Mouse (Mus musculus): ENCODE results near the gene Mien1.

The Mien1 gene

DNA sequence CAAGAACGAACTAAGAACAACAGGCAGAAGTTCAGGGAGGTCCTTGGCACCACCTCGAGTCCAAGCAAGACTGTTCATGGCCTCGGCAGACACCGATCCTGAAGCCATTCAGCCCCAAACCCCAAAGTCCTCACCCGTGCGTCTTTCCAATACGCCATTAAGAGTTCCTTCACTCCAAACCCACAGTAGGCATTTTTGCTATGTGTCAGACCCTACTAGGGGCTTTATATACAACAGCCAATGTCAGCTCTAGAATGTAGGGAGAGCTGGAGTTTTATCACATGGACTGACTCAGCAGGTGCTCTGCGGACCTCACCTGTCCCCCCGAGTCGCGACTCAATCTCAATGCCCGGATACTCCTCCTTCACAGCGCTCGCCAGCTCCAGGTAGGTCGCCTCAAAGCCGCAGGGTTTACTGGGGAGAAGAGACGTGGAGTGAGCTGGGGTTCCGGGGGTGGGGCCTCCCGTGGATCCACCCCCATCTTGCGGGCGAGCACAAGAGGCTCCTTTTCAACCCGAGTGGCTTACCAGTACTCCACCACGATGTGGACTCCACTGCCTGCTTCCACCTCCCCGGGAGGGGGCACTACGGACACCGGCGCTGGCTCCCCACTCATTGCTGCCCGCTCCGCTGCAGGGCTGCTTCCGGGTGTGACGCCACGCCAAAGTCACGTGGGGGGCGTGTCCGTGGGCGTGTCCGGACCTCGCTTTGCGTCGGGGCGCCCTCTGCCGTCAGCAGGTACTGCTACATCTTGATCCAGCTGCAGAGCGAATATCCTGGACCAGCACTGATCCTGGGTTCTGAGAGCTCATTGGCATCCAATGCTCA is at the start of gene Mien1:
Gene Mien1, minus strand, starts transcription at position 661 of the 828 bp plus-strand sequence.
- peak; percentile 98 for DNase-seq (ENCODE audit: low read depth, low spot score)

GRCm38 (mm10) chr11:98487526-98488040 is 48.8 kb upstream of the Mien1 start:
- DNase-seq (ENCODE audit: low read depth, low spot score), result peak; percentile 71

DNA sequence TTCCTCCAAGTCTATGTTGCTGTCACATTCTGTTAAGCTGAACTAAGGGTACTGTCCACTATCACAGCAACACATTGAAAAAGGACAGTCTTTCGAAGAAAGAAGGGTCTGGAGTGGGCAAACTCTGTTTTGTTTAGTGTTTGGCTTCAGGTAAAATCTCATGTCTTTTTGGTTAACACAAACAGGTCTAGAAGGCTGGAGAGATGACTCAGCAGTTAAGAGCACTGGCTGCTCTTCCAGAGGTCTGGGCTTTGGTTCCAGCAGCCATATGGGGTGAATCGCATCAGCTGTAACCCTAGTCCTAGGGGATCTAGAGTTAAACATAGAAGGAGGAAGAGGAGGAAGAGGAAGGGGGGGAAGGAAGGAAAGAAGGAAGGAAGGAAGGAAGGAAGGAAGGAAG is 47.0 kb upstream of the Mien1 start:
- no peak for DNase-seq (ENCODE audit: low read depth, low spot score)

GRCm38 (mm10) chr11:98482067-98482466 is 43.3 kb upstream of the Mien1 start:
- DNase-seq (ENCODE audit: low read depth, low spot score), result no peak

- DNase-seq (ENCODE audit: low read depth, low spot score), result peak; percentile 45
These were observed 42.4 kb upstream of the Mien1 start for GRCm38 (mm10) chr11:98481231-98481630.

DNA sequence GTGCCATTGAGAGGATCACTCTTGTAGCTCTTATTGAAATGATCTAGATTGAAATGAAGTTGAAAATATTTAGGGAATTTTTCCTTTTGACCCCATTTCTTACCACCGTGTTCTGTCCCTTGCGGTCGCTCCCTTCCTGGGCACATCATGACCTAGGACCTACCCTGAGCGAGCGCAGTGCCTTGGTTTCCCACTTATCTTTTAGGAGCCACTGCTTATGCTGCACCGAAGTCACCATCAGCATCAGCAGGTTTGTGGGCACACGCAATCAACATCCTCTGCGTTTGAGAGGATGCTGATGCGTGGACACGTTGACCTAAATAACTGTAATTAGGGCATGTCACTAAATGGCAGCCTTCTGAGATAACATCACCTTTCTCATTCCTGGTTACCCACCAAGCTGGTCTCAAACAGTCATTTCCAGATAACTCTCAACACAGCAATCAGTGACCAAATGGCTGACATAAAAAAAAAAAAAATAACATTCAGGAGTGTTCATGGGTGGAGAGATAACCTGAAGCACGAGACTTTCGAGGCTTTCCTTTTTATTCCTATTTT is 41.2 kb upstream of the Mien1 start:
- DNase-seq (ENCODE audit: low read depth, low spot score), result no peak

DNA sequence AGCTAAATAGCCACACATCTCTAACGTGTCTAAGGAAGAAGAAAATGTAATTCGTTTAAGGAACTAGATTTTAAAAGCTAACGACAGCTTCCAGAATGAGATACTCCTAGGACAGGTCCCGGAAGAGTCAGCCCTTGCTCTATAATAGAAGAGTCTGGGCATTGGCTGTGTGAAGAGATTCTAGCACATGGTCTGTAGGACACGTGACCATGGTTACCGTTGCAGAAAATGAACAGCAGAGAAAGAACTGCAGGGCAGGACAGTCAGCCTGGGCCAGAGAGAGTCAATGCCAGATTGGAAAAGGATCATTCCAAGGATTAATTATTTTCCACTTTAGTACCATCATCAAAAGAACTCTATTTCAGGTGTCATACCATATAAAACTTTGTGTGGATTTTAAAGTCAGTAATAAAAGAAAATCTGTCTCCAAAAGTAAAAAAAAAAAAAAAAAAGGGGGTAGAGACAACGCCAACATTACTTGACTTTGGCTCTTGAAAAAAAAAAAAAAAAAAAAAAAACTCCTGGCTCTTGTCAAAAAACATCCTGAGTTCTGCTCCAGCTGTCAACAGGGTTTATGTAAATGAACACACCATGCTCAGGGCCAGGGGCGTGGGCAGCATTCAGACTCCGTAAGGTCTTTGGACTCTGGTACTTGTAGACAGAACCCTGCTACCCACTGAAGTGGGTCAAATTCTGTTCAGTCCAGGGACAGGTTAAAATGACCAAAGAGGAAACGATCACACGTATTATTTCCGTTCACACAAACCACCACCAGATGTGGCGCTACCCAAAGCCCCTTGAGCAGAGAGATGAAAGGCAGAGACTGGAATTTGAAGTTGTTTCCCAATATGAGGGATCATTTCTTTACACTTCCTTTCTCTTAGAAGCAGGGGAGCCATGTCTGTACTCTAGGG is 40.5 kb upstream of the Mien1 start:
- DNase-seq (ENCODE audit: low read depth, low spot score), result no peak

DNA sequence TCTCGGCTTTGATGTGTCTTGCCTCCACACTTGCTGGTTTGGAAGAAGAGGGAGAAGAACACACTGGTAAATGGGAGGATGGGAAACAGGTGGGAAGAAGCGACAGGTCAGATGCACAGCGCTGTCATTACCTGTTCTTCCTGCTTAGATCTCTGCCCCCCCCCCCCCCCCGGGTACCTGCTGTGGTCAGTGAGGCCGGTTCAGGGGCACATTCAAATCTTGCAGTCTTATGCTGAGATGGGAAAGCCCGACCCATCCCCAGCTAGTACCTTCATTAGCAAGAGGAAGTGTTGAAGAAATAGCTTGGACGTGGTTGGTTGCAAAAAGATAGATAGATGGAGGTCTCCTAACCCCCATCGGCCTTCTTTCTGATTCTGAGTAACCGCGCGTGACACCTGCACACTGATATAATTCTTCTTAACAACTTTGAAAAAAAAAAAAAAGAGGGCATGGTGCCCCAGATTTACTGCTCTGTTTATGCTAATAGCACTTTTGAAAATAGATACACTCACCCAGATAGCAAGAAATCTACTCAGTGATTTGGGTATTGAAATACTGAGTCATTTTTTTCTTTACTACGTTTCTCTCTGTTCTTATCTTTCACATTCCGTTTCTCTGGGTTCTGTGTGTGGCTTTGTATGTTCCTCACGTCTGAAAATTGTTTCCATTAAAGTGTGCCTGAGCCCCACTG is 38.4 kb upstream of the Mien1 start:
- peak; percentile 55 for DNase-seq (ENCODE audit: low read depth, low spot score)

- DNase-seq (ENCODE audit: low read depth, low spot score), result no peak
These were observed 37.6 kb upstream of the Mien1 start for GRCm38 (mm10) chr11:98476434-98476807.

- no peak for DNase-seq (ENCODE audit: low read depth, low spot score)
These were observed 37.0 kb upstream of the Mien1 start for GRCm38 (mm10) chr11:98475630-98476433.

DNA sequence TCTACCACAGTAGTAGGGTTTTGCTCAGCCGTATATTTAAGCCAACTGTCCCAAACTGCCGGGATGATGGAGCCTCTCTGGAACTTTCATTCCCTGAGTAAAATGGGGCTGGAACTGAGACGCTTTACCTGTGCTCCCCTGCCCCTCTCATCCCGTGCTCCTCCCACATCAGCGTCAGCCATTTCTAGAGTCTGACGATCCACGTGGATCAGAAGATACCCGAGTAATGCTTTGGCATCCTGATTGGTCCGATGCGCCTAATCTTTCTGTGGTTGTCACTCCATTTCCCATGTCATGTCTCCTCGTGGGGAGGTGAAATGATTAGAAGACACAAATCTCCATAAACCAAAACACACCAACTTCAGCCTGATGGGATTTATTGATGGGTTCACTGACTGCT is 36.2 kb upstream of the Mien1 start:
- DNase-seq (ENCODE audit: low read depth, low spot score), result no peak

DNA sequence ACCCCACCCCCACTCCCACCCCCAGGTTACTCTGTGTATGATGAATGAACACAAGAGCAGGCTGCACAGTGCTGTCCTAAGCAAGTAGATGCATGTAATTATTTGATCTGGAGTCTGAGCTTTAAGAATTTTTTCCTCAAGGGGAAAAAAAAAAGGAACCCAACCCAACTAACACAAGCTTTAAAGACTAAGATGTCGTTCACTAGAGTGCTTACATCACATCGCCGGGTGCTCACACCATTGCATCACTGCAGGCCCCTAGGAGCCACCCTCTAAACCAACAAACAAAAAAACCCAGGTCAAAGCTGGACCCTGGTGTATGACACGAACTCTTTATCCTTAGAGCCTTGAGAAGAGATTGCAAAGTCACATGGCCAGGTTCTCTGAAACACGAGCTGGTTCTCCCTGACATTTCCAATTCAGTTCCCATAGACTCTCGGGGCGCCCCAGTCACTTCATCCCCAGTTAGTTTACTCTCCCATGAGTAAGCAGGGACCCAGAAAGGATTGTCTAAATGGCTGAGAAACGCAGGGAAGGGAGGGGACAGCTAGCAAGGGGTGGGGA is 35.2 kb upstream of the Mien1 start:
- no peak for DNase-seq (ENCODE audit: low read depth, low spot score)

DNA sequence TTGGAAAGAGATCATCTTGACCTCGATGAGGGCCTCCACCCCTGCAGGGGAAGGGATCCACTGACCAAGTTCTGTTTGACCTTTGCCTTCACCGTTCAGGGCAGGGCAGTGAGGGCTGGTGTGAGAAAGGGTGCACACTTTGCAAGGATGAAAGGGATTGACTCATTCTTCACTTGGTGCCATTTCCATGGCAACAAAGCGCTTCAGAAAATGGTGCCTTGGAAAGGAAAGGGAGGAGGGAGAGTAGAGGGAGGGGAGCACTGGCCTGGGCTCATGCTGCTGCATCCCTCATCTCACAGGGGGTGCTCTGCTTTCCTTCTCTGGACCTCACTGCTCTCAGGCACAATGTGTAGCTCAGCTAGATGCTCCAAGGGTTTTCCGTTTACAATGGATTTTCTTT is 33.9 kb upstream of the Mien1 start:
- no peak for DNase-seq (ENCODE audit: low read depth, low spot score)

GRCm38 (mm10) chr11:98470795-98471194 is 32.0 kb upstream of the Mien1 start:
- DNase-seq (ENCODE audit: low read depth, low spot score), result no peak

- peak; percentile 86 for DNase-seq (ENCODE audit: low read depth, low spot score)
These were observed 31.2 kb upstream of the Mien1 start for GRCm38 (mm10) chr11:98469761-98470714.

GRCm38 (mm10) chr11:98464516-98464915 is 25.7 kb upstream of the Mien1 start:
- peak; percentile 77 for DNase-seq (ENCODE audit: low read depth, low spot score)

- DNase-seq (ENCODE audit: low read depth, low spot score), result peak; percentile 61
These were observed 25.1 kb upstream of the Mien1 start for GRCm38 (mm10) chr11:98463911-98464310.

DNA sequence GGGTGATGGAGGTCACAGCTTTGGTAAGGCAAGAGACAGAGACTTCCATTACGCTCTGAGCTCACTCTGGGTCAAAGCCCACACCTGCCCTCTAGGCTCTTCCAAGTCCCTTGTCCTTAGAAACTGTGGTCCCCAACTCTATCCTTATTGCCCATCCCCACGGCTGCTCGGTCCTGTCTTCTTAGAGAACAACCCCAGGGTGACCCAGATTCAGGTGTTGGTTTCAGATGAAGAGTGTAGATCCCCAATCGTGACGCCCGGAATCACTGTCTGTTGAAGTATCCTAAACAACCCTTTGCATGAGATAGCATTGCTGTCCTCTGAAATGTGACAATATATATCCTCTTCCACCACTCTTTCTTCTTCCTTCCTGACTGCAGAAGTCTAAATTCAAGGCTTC is 23.5 kb upstream of the Mien1 start:
- no peak for DNase-seq (ENCODE audit: low read depth, low spot score)

- DNase-seq (ENCODE audit: low read depth, low spot score), result no peak
These were observed 22.4 kb upstream of the Mien1 start for GRCm38 (mm10) chr11:98461109-98461720.

Data from CD4-positive, CD25-positive, alpha-beta regulatory T cell, adult 2 months (primary cell).